Mouse (Mus musculus): ENCODE measurements around the gene Olfr1056. TPM values are rescaled to one million over a fixed set of nuclear protein-coding genes. Genes with fewer than 3 reads are reported as not detected.

The Olfr1056 gene
- polyA plus RNA-seq, 1 experiment, result not detected

DNA sequence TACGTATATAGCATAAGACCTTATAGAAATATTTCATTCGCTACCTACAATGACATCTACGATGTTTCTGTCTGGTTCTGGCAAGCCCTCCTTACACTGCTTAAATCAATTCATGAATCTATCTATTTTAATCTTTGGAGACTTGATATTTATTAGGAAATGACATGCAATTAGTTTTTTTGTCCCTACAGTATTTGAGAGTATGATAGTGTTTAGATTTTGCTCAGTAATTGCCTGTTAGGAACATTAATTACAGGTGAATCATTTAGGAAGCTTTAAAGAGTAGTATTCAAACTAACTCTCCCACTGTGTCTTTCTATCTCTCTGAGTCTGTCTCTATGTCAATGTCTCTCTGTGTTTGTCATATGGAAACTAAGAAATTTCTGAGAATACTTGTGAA, 26.9 kb downstream of the Olfr1056 start, which contains the start of gene Olfr1054:
Gene Olfr1054 (minus strand): TSS at position 101 of the 400 bp plus-strand sequence.
- Histone ChIP-seq H3K9me3 (replicated peaks; ENCODE audit: control insufficient read depth, insufficient read depth, low read length, poor library complexity, severe bottlenecking) (no peaks in the 10 kb centered on the region), H3K27ac (ENCODE audit: insufficient read depth, low read length) (no peak within 1 kb of the TSS), H3K4me1 (ENCODE audit: control insufficient read depth, insufficient read depth, low read length) (no peaks in the 10 kb centered on the region), H3K4me3 (ENCODE audit: low read depth, low read length) (no peak within 1 kb of the TSS), H3K36me3 (ENCODE audit: control insufficient read depth, insufficient read depth, low read length, poor library complexity, severe bottlenecking) (no peaks in the 10 kb centered on the region), H3K27me3 (ENCODE audit: control insufficient read depth, insufficient read depth, low read length, poor library complexity, severe bottlenecking) (no peaks in the 10 kb centered on the region), H3K9ac (ENCODE audit: low read depth, poor library complexity, severe bottlenecking) (no peak within 1 kb of the TSS)
- no peak for TF ChIP-seq EP300 (IDR thresholded peaks at IDR 0.05; ENCODE audit: insufficient read depth, low read depth, low read length)

- TF ChIP-seq POLR2A (IDR thresholded peaks at IDR 0.05; ENCODE audit: insufficient read depth, low read length), result no peak
- TF ChIP-seq EP300 (IDR thresholded peaks at IDR 0.05; ENCODE audit: insufficient read depth, low read depth, low read length), result no peak
- TF ChIP-seq CTCF (IDR thresholded peaks at IDR 0.05; ENCODE audit: low read depth, low read length), result no peak
- Histone ChIP-seq H3K9ac (ENCODE audit: low read depth, poor library complexity, severe bottlenecking) (no peak within 1 kb of the TSS), H3K27me3 (ENCODE audit: control insufficient read depth, insufficient read depth, low read length, poor library complexity, severe bottlenecking) (no peaks in the 10 kb centered on the region; the same call in 1 of the 2 replicates), H3K4me3 (ENCODE audit: low read depth, low read length) (no peak within 1 kb of the TSS), H3K36me3 (ENCODE audit: control insufficient read depth, insufficient read depth, low read length, poor library complexity, severe bottlenecking) (no peaks in the 10 kb centered on the region), H3K27ac (ENCODE audit: insufficient read depth, low read length) (no peak within 1 kb of the TSS), H3K9me3 (replicated peaks; ENCODE audit: control insufficient read depth, insufficient read depth, low read length, poor library complexity, severe bottlenecking) (no peaks in the 10 kb centered on the region), H3K4me1 (ENCODE audit: control insufficient read depth, insufficient read depth, low read length) (no peaks in the 10 kb centered on the region)
These were observed 47.1 kb downstream of the Olfr1056 start, which contains the start of gene Olfr1053 for GRCm38 (mm10) chr2:86315184-86315583. Gene Olfr1053, minus strand, starts transcription at chr2:86315284.

Other genes starting within 250 kb of the Olfr1056 start
- not detected in 2 replicates for gene Olfr1039, start 226.5 kb downstream of the Olfr1056 start, polyA plus RNA-seq (2011; ENCODE audit: insufficient read depth, insufficient read length, low read depth, missing spikeins)
- gene Olfr1040, start 215.7 kb downstream of the Olfr1056 start, polyA plus RNA-seq (2011; ENCODE audit: insufficient read depth, insufficient read length, low read depth, missing spikeins), result not detected in 2 replicates
- not detected in 2 replicates for gene Olfr1042, start 200.6 kb downstream of the Olfr1056 start, polyA plus RNA-seq (2011; ENCODE audit: insufficient read depth, insufficient read length, low read depth, missing spikeins)
- not detected in 2 replicates for gene Olfr1043, start 194.9 kb downstream of the Olfr1056 start, polyA plus RNA-seq (2011; ENCODE audit: insufficient read depth, insufficient read length, low read depth, missing spikeins)
- not detected in 2 replicates for gene Olfr1044, start 184.6 kb downstream of the Olfr1056 start, polyA plus RNA-seq (2011; ENCODE audit: insufficient read depth, insufficient read length, low read depth, missing spikeins)
- gene Olfr52, start 176.8 kb downstream of the Olfr1056 start, polyA plus RNA-seq (2011; ENCODE audit: insufficient read depth, insufficient read length, low read depth, missing spikeins), result not detected in 2 replicates
- not detected in 2 replicates for gene Olfr1045, start 159.5 kb downstream of the Olfr1056 start, polyA plus RNA-seq (2011; ENCODE audit: insufficient read depth, insufficient read length, low read depth, missing spikeins)
- gene Olfr1046, start 143.2 kb downstream of the Olfr1056 start, polyA plus RNA-seq (2011; ENCODE audit: insufficient read depth, insufficient read length, low read depth, missing spikeins), result not detected in 2 replicates
- not detected in 2 replicates for gene Olfr1047, start 131.1 kb downstream of the Olfr1056 start, polyA plus RNA-seq (2011; ENCODE audit: insufficient read depth, insufficient read length, low read depth, missing spikeins)
- gene Olfr1048, start 122.2 kb downstream of the Olfr1056 start, polyA plus RNA-seq (2011; ENCODE audit: insufficient read depth, insufficient read length, low read depth, missing spikeins), result not detected in 2 replicates
- gene Olfr1049, start 104.1 kb downstream of the Olfr1056 start, polyA plus RNA-seq (2011; ENCODE audit: insufficient read depth, insufficient read length, low read depth, missing spikeins), result not detected in 2 replicates
- not detected in 2 replicates for gene Olfr1051, start 83.4 kb downstream of the Olfr1056 start, polyA plus RNA-seq (2011; ENCODE audit: insufficient read depth, insufficient read length, low read depth, missing spikeins)
- gene Olfr1052, start 70.0 kb downstream of the Olfr1056 start, polyA plus RNA-seq (2011; ENCODE audit: insufficient read depth, insufficient read length, low read depth, missing spikeins), result not detected in 2 replicates
- gene Olfr1053, start 47.2 kb downstream of the Olfr1056 start, polyA plus RNA-seq (2011; ENCODE audit: insufficient read depth, insufficient read length, low read depth, missing spikeins), result not detected in 2 replicates
- not detected in 2 replicates for gene Olfr1054, start 27.0 kb downstream of the Olfr1056 start, polyA plus RNA-seq (2011; ENCODE audit: insufficient read depth, insufficient read length, low read depth, missing spikeins)
- gene Olfr1055, start 12.2 kb downstream of the Olfr1056 start, polyA plus RNA-seq (2011; ENCODE audit: insufficient read depth, insufficient read length, low read depth, missing spikeins), result not detected in 2 replicates
- not detected in 2 replicates for gene Olfr1057, start 15.9 kb upstream of the Olfr1056 start, polyA plus RNA-seq (2011; ENCODE audit: insufficient read depth, insufficient read length, low read depth, missing spikeins)
- gene Olfr1058, start 26.1 kb upstream of the Olfr1056 start, polyA plus RNA-seq (2011; ENCODE audit: insufficient read depth, insufficient read length, low read depth, missing spikeins), result not detected in 2 replicates
- not detected in 2 replicates for gene Olfr1061, start 51.6 kb upstream of the Olfr1056 start, polyA plus RNA-seq (2011; ENCODE audit: insufficient read depth, insufficient read length, low read depth, missing spikeins)
- not detected in 2 replicates for gene Olfr1062, start 64.3 kb upstream of the Olfr1056 start, polyA plus RNA-seq (2011; ENCODE audit: insufficient read depth, insufficient read length, low read depth, missing spikeins)
- not detected in 2 replicates for gene Olfr1065, start 88.1 kb upstream of the Olfr1056 start, polyA plus RNA-seq (2011; ENCODE audit: insufficient read depth, insufficient read length, low read depth, missing spikeins)
- not detected in 2 replicates for gene Olfr1066, start 93.8 kb upstream of the Olfr1056 start, polyA plus RNA-seq (2011; ENCODE audit: insufficient read depth, insufficient read length, low read depth, missing spikeins)
- gene Olfr228, start 124.9 kb upstream of the Olfr1056 start, polyA plus RNA-seq (2011; ENCODE audit: insufficient read depth, insufficient read length, low read depth, missing spikeins), result not detected in 2 replicates
- gene Olfr1076, start 146.0 kb upstream of the Olfr1056 start, polyA plus RNA-seq (2011; ENCODE audit: insufficient read depth, insufficient read length, low read depth, missing spikeins), result not detected in 2 replicates
- gene Olfr1079, start 180.0 kb upstream of the Olfr1056 start, polyA plus RNA-seq (2011; ENCODE audit: insufficient read depth, insufficient read length, low read depth, missing spikeins), result not detected in 2 replicates
- not detected in 2 replicates for gene Olfr1080, start 195.8 kb upstream of the Olfr1056 start, polyA plus RNA-seq (2011; ENCODE audit: insufficient read depth, insufficient read length, low read depth, missing spikeins)
- gene Olfr1082, start 236.5 kb upstream of the Olfr1056 start, polyA plus RNA-seq (2011; ENCODE audit: insufficient read depth, insufficient read length, low read depth, missing spikeins), result not detected in 2 replicates